Mouse (Mus musculus): ENCODE measurements around the gene Wfikkn2. TPM values are rescaled to one million over a fixed set of nuclear protein-coding genes. Genes with fewer than 3 reads are reported as not detected.

The Wfikkn2 gene
- total and polyA plus RNA-seq, 2 experiments from 2014 or later: 10.1 to 10.4 TPM

- no peaks in the 10 kb centered on the region for H3K9me3 ChIP-seq (ENCODE audit: low read length)
- ATAC-seq (no peak), DNase-seq (ENCODE audit: low spot score) (no peak)
- H3K4me2 ChIP-seq (ENCODE audit: low read depth, low read length): peak overlapping the region; percentile 67
- peaks cover 9% of the 10 kb centered on the region for H3K36me3 ChIP-seq (ENCODE audit: insufficient read depth, low read length)
- peak overlapping the region; percentile 100 for H3K4me3 ChIP-seq (ENCODE audit: low read length)
- 2% methylated on average over 7 of the region's 7 CpGs for WGBS
- TF ChIP-seq CTCF (IDR thresholded peaks at IDR 0.05; ENCODE audit: low read depth): no peak
- no peaks in the 10 kb centered on the region for H3K27me3 ChIP-seq (ENCODE audit: insufficient read depth, low read length)
- H3K4me1 ChIP-seq (ENCODE audit: insufficient read depth, low read length): peaks cover 12% of the 10 kb centered on the region; the same call in 1 of the 2 replicates
- peak overlapping the region; percentile 100 for H3K9ac ChIP-seq (replicated peaks; ENCODE audit: low read length)
- H3K27ac ChIP-seq: peak overlapping the region; percentile 99
Measured at GRCm38 (mm10) chr11:94212489-94212836, 33.3 kb downstream of the Wfikkn2 start.

GRCm38 (mm10) chr11:94211651-94212488 lies 33.9 kb downstream of the Wfikkn2 start:
- no peak for TF ChIP-seq CTCF (IDR thresholded peaks at IDR 0.05; ENCODE audit: low read depth)
- peak overlapping the region; percentile 100 for H3K4me3 ChIP-seq (ENCODE audit: low read length)
- H3K9ac ChIP-seq (replicated peaks; ENCODE audit: low read length): peak overlapping the region; percentile 100
- H3K27me3 ChIP-seq (ENCODE audit: insufficient read depth, low read length): no peaks in the 10 kb centered on the region
- under 1% methylated on average over 36 of the region's 61 CpGs for WGBS
- H3K4me1 ChIP-seq (ENCODE audit: insufficient read depth, low read length): peaks cover 12% of the 10 kb centered on the region; the same call in 1 of the 2 replicates
- peak overlapping the region; percentile 67 for H3K4me2 ChIP-seq (ENCODE audit: low read depth, low read length)
- ATAC-seq: 0 out of 2 replicates have a peak, but pooled peaks have one; percentile 5
- H3K9me3 ChIP-seq (ENCODE audit: low read length): no peaks in the 10 kb centered on the region
- H3K27ac ChIP-seq: peak overlapping the region; percentile 99
- peak; percentile 65 for DNase-seq (ENCODE audit: low spot score)
- peaks cover 9% of the 10 kb centered on the region for H3K36me3 ChIP-seq (ENCODE audit: insufficient read depth, low read length)

GRCm38 (mm10) chr11:94211124-94211603 lies 34.6 kb downstream of the Wfikkn2 start, which contains the start of gene Tob1:
Gene Tob1, plus strand, starts transcription at chr11:94211454.
- no peaks in the 10 kb centered on the region for H3K9me3 ChIP-seq (ENCODE audit: low read length)
- H3K36me3 ChIP-seq (ENCODE audit: insufficient read depth, low read length): peaks cover 9% of the 10 kb centered on the region
- peaks cover 12% of the 10 kb centered on the region; the same call in 1 of the 2 replicates for H3K4me1 ChIP-seq (ENCODE audit: insufficient read depth, low read length)
- TF ChIP-seq CTCF (IDR thresholded peaks at IDR 0.05; ENCODE audit: low read depth): no peak
- H3K27ac ChIP-seq: peak within 1 kb of the TSS; percentile 99
- ATAC-seq (peak; percentile 98), DNase-seq (ENCODE audit: low spot score) (peak; percentile 100)
- peak within 1 kb of the TSS; percentile 100 for H3K4me3 ChIP-seq (ENCODE audit: low read length)
- H3K27me3 ChIP-seq (ENCODE audit: insufficient read depth, low read length): no peaks in the 10 kb centered on the region
- peak within 1 kb of the TSS; percentile 100 for H3K9ac ChIP-seq (replicated peaks; ENCODE audit: low read length)
- under 1% methylated on average over 53 of the region's 55 CpGs for WGBS
- H3K4me2 ChIP-seq (ENCODE audit: low read depth, low read length): peak within 1 kb of the TSS; percentile 96

GRCm38 (mm10) chr11:94210191-94211086 lies 35.4 kb downstream of the Wfikkn2 start:
- Histone ChIP-seq H3K36me3 (ENCODE audit: insufficient read depth, low read length) (peaks cover 9% of the 10 kb centered on the region), H3K4me1 (ENCODE audit: insufficient read depth, low read length) (peaks cover 12% of the 10 kb centered on the region; the same call in 1 of the 2 replicates), H3K27ac (peak overlapping the region; percentile 99), H3K9me3 (ENCODE audit: low read length) (no peaks in the 10 kb centered on the region), H3K4me2 (ENCODE audit: low read depth, low read length) (peak overlapping the region; percentile 96), H3K4me3 (ENCODE audit: low read length) (peak overlapping the region; percentile 100), H3K27me3 (ENCODE audit: insufficient read depth, low read length) (no peaks in the 10 kb centered on the region), H3K9ac (replicated peaks; ENCODE audit: low read length) (peak overlapping the region; percentile 61)
- DNase-seq (ENCODE audit: low spot score) (peak; percentile 97), ATAC-seq (peak; percentile 82)
- no peak; the same call in 1 of the 2 replicates for TF ChIP-seq CTCF (IDR thresholded peaks at IDR 0.05; ENCODE audit: low read depth)
- WGBS: 0% methylated on average over 47 of the region's 56 CpGs

GRCm38 (mm10) chr11:94209695-94210131 lies 36.1 kb downstream of the Wfikkn2 start:
- WGBS: 2% methylated on average over 14 of the region's 14 CpGs
- ATAC-seq: no peak
- Histone ChIP-seq H3K36me3 (ENCODE audit: insufficient read depth, low read length) (peaks cover 9% of the 10 kb centered on the region), H3K4me1 (ENCODE audit: insufficient read depth, low read length) (peaks cover 12% of the 10 kb centered on the region; the same call in 1 of the 2 replicates), H3K4me2 (ENCODE audit: low read depth, low read length) (peak overlapping the region; percentile 96), H3K9me3 (ENCODE audit: low read length) (no peaks in the 10 kb centered on the region), H3K27me3 (ENCODE audit: insufficient read depth, low read length) (no peaks in the 10 kb centered on the region), H3K4me3 (ENCODE audit: low read length) (peak overlapping the region; percentile 37), H3K27ac (peak overlapping the region; percentile 98), H3K9ac (replicated peaks; ENCODE audit: low read length) (peak overlapping the region; percentile 67)
- TF ChIP-seq CTCF (IDR thresholded peaks at IDR 0.05; ENCODE audit: low read depth): no peak
- DNase-seq (ENCODE audit: low spot score): no peak

Measured in hindbrain, postnatal 0 days (tissue).